Mouse (Mus musculus) forebrain, embryonic 13.5 days (tissue): ENCODE data around the gene Ctsd. TPM values are rescaled to one million over a fixed set of nuclear protein-coding genes. Genes with fewer than 3 reads are reported as not detected.

Experiments
- ATAC-seq: fragments of 200-750 bp; cut with Nextera tagmentation; 2 replicates; pipeline ENCODE4 v1.8.0; 2017
- H3K27ac ChIP-seq: fragments of 300-500 bp; sonication (generic); 2 replicates; pipeline ENCODE4 v1.5.1; 2015; ENCODE audit warnings: inconsistent platforms, mild to moderate bottlenecking, moderate library complexity
- H3K27me3 ChIP-seq: fragments of 300-500 bp; sonication (generic); 2 replicates; pipeline ENCODE4 v1.6.1; 2015; ENCODE audit warnings: mild to moderate bottlenecking, inconsistent platforms
- H3K36me3 ChIP-seq: fragments of 300-500 bp; sonication (generic); 2 replicates; pipeline ENCODE4 v1.6.1; 2015; ENCODE audit warnings: mild to moderate bottlenecking, inconsistent platforms; ENCODE audit not compliant: poor library complexity, severe bottlenecking
- H3K4me1 ChIP-seq: fragments of 300-500 bp; sonication (generic); 2 replicates; pipeline ENCODE4 v1.6.1; 2015; ENCODE audit warnings: inconsistent platforms
- H3K4me2 ChIP-seq: fragments of 300-500 bp; sonication (generic); 2 replicates; pipeline ENCODE4 v1.6.1; 2015; ENCODE audit warnings: inconsistent platforms, mild to moderate bottlenecking, moderate library complexity
- H3K4me3 ChIP-seq: fragments of 300-500 bp; sonication (generic); 2 replicates; pipeline ENCODE4 v1.5.1; 2015; ENCODE audit warnings: mild to moderate bottlenecking, inconsistent platforms
- H3K9ac ChIP-seq: fragments of 300-500 bp; sonication (generic); 2 replicates; pipeline ENCODE4 v1.6.1; 2015; ENCODE audit warnings: mild to moderate bottlenecking, inconsistent platforms
- H3K9me3 ChIP-seq: fragments of 300-500 bp; sonication (generic); replicated peaks from 2 replicates; pipeline ENCODE4 v1.6.1; 2016; ENCODE audit warnings: inconsistent platforms
- WGBS: fragments of 180-500 bp; shearing (Covaris S2); methylation state at CpG from one replicate; pipeline ENCODE4 v1.1.7; 2015; 5-methylcytosine and 5-hydroxymethylcytosine counted together
- polyA plus RNA-seq: library from polyadenylated mRNA; unstranded; fragments of >200 nt; fragmentation: Nextera tagmentation; extraction: Ambion mirVana; gene quantifications from 2 replicates; pipeline ENCODE4 v1.2.1, GENCODE M21; 2015

Gene Ctsd
- polyA plus RNA-seq, 1 experiment from 2014 or later, result 145 TPM

DNA sequence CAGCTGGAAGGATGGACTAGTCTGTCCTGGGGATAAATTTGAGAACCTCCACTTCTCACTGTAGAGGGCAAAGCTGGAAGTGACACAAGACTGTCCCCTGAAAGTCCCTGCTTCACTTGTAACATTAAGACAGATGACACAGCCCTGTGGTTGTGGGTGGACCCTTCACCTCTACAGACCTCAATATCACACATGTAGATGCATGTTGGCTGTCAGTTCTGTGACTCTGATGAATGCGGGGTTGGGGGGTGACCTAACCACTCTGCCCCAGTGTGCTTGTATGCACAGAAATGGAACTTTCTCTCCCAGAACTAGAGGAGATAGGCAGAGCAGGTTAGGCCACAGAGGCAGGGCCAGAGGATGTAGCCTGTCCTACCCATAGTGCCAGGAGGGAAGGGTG, 8.8 kb upstream of the Ctsd start:
- H3K9me3 ChIP-seq, result no peaks in the 10 kb centered on the region
- H3K9ac ChIP-seq, result no peak overlapping the region
- H3K4me1 ChIP-seq, result peaks cover 10% of the 10 kb centered on the region
- H3K4me2 ChIP-seq, result no peak overlapping the region
- ATAC-seq, result no peak
- H3K36me3 ChIP-seq, result no peaks in the 10 kb centered on the region
- H3K27me3 ChIP-seq, result no peaks in the 10 kb centered on the region
- no peak overlapping the region for H3K4me3 ChIP-seq
- WGBS, result 86% methylated on average over 1 of the region's 1 CpGs
- H3K27ac ChIP-seq, result no peak overlapping the region

GRCm38 (mm10) chr7:142395472-142395871, 7.6 kb upstream of the Ctsd start:
- Histone ChIP-seq H3K9ac (no peak overlapping the region), H3K4me2 (no peak overlapping the region), H3K27ac (no peak overlapping the region), H3K36me3 (no peaks in the 10 kb centered on the region), H3K27me3 (0 out of 2 replicates have a peak, but pooled peaks cover 5% of the 10 kb centered on the region), H3K9me3 (no peaks in the 10 kb centered on the region), H3K4me1 (peaks cover 2% of the 10 kb centered on the region), H3K4me3 (no peak overlapping the region)
- 89% methylated on average over 4 of the region's 4 CpGs for WGBS
- no peak for ATAC-seq

GRCm38 (mm10) chr7:142394261-142395190, 6.7 kb upstream of the Ctsd start:
- no peak overlapping the region for H3K4me3 ChIP-seq
- H3K27ac ChIP-seq, result no peak overlapping the region
- H3K4me2 ChIP-seq, result no peak overlapping the region
- H3K27me3 ChIP-seq, result 0 out of 2 replicates have a peak, but pooled peaks cover 5% of the 10 kb centered on the region
- WGBS, result 77% methylated on average over 6 of the region's 6 CpGs
- H3K4me1 ChIP-seq, result no peaks in the 10 kb centered on the region
- no peaks in the 10 kb centered on the region for H3K9me3 ChIP-seq
- no peak overlapping the region for H3K9ac ChIP-seq
- H3K36me3 ChIP-seq, result no peaks in the 10 kb centered on the region
- ATAC-seq, result no peak

DNA sequence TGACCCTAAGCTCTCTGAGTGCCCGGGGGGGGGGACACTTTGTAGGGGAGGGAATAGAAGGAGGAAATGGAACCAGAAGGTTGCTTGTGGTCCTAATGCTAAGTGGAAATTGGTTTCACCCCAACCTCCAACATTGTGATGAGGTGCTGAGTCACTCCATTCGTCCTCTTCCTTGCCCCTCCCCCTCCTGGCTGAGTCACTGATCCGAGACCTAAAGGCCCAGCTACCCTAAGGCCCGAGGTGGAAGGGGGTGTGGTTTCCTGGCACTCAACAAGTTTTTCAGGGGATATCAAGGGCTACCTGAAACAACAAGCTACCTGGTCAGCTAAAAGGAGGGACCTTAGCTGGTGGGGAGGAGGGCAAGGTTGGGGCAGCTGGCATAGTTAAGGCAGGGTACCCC, 5.4 kb upstream of the Ctsd start:
- 25% methylated on average over 4 of the region's 4 CpGs for WGBS
- no peaks in the 10 kb centered on the region for H3K36me3 ChIP-seq
- no peak for ATAC-seq

GRCm38 (mm10) chr7:142391609-142392008, 3.8 kb upstream of the Ctsd start:
- WGBS, result 58% methylated on average over 4 of the region's 4 CpGs

More for the DNA sequence above, 5.4 kb upstream of the Ctsd start:
- H3K4me3 ChIP-seq, result no peak overlapping the region
- H3K9me3 ChIP-seq, result no peaks in the 10 kb centered on the region
- 0 out of 2 replicates have a peak, but pooled peaks cover 5% of the 10 kb centered on the region for H3K27me3 ChIP-seq
- no peak overlapping the region for H3K4me2 ChIP-seq
- H3K4me1 ChIP-seq, result 0 out of 2 replicates have a peak, but pooled peaks cover 2% of the 10 kb centered on the region
- no peak overlapping the region for H3K27ac ChIP-seq
- H3K9ac ChIP-seq, result no peak overlapping the region

GRCm38 (mm10) chr7:142391108-142391507, 3.3 kb upstream of the Ctsd start:
- H3K4me1 ChIP-seq, result peaks cover 15% of the 10 kb centered on the region
- no peak overlapping the region for H3K9ac ChIP-seq
- no peak overlapping the region for H3K4me3 ChIP-seq
- H3K27me3 ChIP-seq, result 0 out of 2 replicates have a peak, but pooled peaks cover 5% of the 10 kb centered on the region
- 72% methylated on average over 3 of the region's 3 CpGs for WGBS
- no peak for ATAC-seq
- H3K9me3 ChIP-seq, result no peaks in the 10 kb centered on the region
- no peak overlapping the region for H3K4me2 ChIP-seq
- no peak overlapping the region for H3K27ac ChIP-seq
- no peaks in the 10 kb centered on the region for H3K36me3 ChIP-seq

More at GRCm38 (mm10) chr7:142391609-142392008, 3.8 kb upstream of the Ctsd start:
- no peak overlapping the region for H3K9ac ChIP-seq
- H3K27ac ChIP-seq, result no peak overlapping the region
- no peak overlapping the region for H3K4me3 ChIP-seq
- H3K4me2 ChIP-seq, result no peak overlapping the region
- H3K27me3 ChIP-seq, result 0 out of 2 replicates have a peak, but pooled peaks cover 5% of the 10 kb centered on the region
- ATAC-seq, result no peak
- no peaks in the 10 kb centered on the region for H3K36me3 ChIP-seq
- H3K4me1 ChIP-seq, result peaks cover 10% of the 10 kb centered on the region
- no peaks in the 10 kb centered on the region for H3K9me3 ChIP-seq

- H3K4me1 ChIP-seq, result peaks cover 21% of the 10 kb centered on the region
- no peak overlapping the region for H3K4me3 ChIP-seq
- H3K36me3 ChIP-seq, result peaks cover 5% of the 10 kb centered on the region; the same call in 1 of the 2 replicates
- 83% methylated on average over 3 of the region's 3 CpGs for WGBS
- H3K9me3 ChIP-seq, result no peaks in the 10 kb centered on the region
- 0 out of 2 replicates have a peak, but pooled peaks cover 5% of the 10 kb centered on the region for H3K27me3 ChIP-seq
- ATAC-seq, result no peak
- H3K4me2 ChIP-seq, result no peak overlapping the region
- H3K9ac ChIP-seq, result no peak overlapping the region
- H3K27ac ChIP-seq, result no peak overlapping the region
Measured at GRCm38 (mm10) chr7:142389961-142390650, 2.3 kb upstream of the Ctsd start.

DNA sequence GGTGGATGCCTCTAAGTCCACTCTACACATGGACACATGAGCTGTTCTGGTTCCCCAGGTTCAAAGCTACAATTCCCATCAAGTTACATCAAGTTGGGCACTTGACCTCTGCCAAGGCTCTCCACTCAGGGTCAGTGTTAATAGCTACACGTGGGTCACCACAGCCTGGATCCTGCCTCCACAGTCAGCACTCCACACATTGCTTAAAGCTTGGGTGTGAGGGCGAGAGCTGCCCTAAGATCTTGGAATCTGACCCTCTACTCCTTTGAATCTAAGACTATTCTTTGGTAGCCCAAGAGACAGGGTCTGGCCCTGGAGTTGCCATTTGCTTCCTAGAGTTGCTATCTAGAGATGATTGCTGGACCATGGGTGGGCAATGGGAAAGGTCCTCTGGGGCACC, 902 bp upstream of the Ctsd start:
- no peak overlapping the region for H3K27ac ChIP-seq
- no peak for ATAC-seq
- H3K36me3 ChIP-seq, result peaks cover 19% of the 10 kb centered on the region
- WGBS, result 100% methylated on average over 2 of the region's 2 CpGs
- H3K27me3 ChIP-seq, result 0 out of 2 replicates have a peak, but pooled peaks cover 5% of the 10 kb centered on the region
- H3K4me1 ChIP-seq, result peaks cover 21% of the 10 kb centered on the region
- no peak overlapping the region for H3K4me3 ChIP-seq
- H3K9me3 ChIP-seq, result no peaks in the 10 kb centered on the region
- no peak overlapping the region for H3K4me2 ChIP-seq
- H3K9ac ChIP-seq, result no peak overlapping the region

DNA sequence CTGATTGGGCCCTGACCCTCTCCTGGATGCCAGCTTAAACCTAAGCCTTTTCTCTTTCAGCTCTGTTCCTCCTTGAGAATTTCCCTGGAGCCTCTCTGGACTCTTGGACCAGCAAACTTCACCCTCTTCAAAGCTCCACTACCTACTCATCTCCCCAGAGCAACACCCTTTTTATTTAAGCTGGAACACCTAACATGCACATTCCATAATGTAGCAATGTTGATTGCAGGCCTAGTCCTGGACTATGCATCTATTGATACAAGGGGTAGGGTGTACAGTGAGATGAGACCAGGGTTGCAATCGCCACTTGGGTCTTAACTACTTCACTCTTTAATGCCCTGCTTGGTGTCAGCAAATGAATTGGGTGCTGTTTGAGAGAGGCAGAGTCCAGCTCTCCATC, 360 bp upstream of the Ctsd start:
- H3K4me3 ChIP-seq, result peak overlapping the region; percentile 87
- H3K9ac ChIP-seq, result no peak overlapping the region
- WGBS, result 91% methylated on average over 1 of the region's 1 CpGs
- H3K9me3 ChIP-seq, result no peaks in the 10 kb centered on the region
- peaks cover 21% of the 10 kb centered on the region for H3K4me1 ChIP-seq
- 0 out of 2 replicates have a peak, but pooled peaks cover 5% of the 10 kb centered on the region for H3K27me3 ChIP-seq
- peak overlapping the region; percentile 90 for H3K4me2 ChIP-seq
- ATAC-seq, result no peak; the same call in 1 of the 2 replicates
- peak overlapping the region; percentile 37; the same call in 1 of the 2 replicates for H3K27ac ChIP-seq
- peaks cover 24% of the 10 kb centered on the region for H3K36me3 ChIP-seq

DNA sequence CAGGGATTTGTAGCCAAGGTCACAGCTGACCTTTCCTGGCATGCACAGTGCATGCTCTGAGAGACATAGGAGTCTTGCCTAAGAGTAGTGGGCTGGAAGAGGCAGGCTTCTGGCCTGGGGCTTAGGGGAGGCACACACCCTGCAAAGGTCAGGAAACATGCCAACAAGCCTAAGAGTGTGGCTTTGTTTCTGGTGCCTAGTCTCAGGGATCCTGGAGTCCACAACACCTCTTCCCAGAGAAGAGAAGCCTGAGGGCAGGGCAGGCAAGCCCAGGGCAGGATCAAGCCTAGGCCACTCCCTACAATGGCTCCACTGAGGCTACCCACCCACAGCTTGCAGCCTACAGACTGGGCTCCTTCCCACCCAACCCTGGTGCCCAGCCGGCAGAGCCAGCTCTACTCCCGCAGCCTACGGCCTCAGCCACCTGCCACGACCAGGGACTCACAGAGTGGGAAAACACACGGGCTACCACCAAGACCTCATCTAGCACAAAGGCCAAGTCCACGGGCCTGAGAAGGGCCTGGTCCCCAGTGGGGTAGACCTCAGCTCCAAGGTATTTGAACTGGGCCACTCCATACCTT, 1.1 kb downstream of the Ctsd start:
- ATAC-seq, result no peak; the same call in 1 of the 2 replicates
- WGBS, result 69% methylated on average over 6 of the region's 6 CpGs

GRCm38 (mm10) chr7:142385742-142386403, 2.0 kb downstream of the Ctsd start:
- Histone ChIP-seq H3K27ac (no peak overlapping the region), H3K9ac (no peak overlapping the region), H3K4me3 (peak overlapping the region; percentile 87; the same call in 1 of the 2 replicates), H3K27me3 (0 out of 2 replicates have a peak, but pooled peaks cover 4% of the 10 kb centered on the region), H3K36me3 (peaks cover 47% of the 10 kb centered on the region), H3K9me3 (no peaks in the 10 kb centered on the region), H3K4me1 (peaks cover 21% of the 10 kb centered on the region), H3K4me2 (peak overlapping the region; percentile 90)
- 96% methylated on average over 3 of the region's 3 CpGs for WGBS
- ATAC-seq, result no peak

More for the DNA sequence above, 1.1 kb downstream of the Ctsd start:
- Histone ChIP-seq H3K4me2 (peak overlapping the region; percentile 90), H3K27ac (peak overlapping the region; percentile 25; the same call in 1 of the 2 replicates), H3K36me3 (peaks cover 39% of the 10 kb centered on the region), H3K27me3 (0 out of 2 replicates have a peak, but pooled peaks cover 5% of the 10 kb centered on the region), H3K4me3 (peak overlapping the region; percentile 87), H3K4me1 (peaks cover 21% of the 10 kb centered on the region), H3K9ac (peak overlapping the region; percentile 78), H3K9me3 (no peaks in the 10 kb centered on the region)
